Mouse (Mus musculus): ENCODE data around the gene Ccdc34.
"Not testable (repeated sequence)": the region's sequence is repeated elsewhere in the genome, so short reads cannot be mapped to it uniquely, and the experiment has no call there.

The Ccdc34 gene

GRCm38 (mm10) chr2:110085701-110086143 lies 68.1 kb downstream of the Ccdc34 start:
- DNase-seq: peak; percentile 39

GRCm38 (mm10) chr2:110114133-110114532 lies 96.5 kb downstream of the Ccdc34 start:
- DNase-seq: no peak

- DNase-seq: no peak
Observed at GRCm38 (mm10) chr2:110129396-110129795, 111.8 kb downstream of the Ccdc34 start.

GRCm38 (mm10) chr2:110131573-110131972 lies 114.0 kb downstream of the Ccdc34 start:
- DNase-seq: no peak

- no peak for DNase-seq
Observed at GRCm38 (mm10) chr2:110133356-110134115, 115.9 kb downstream of the Ccdc34 start.

- DNase-seq: no peak
Observed at GRCm38 (mm10) chr2:110134765-110135594, 117.4 kb downstream of the Ccdc34 start.

- no peak for DNase-seq
Observed at GRCm38 (mm10) chr2:110137291-110137690, 119.7 kb downstream of the Ccdc34 start.

- no peak for DNase-seq
Observed at GRCm38 (mm10) chr2:110138096-110138495, 120.5 kb downstream of the Ccdc34 start.

GRCm38 (mm10) chr2:110147980-110148379 lies 130.4 kb downstream of the Ccdc34 start:
- not testable (repeated sequence) for DNase-seq

GRCm38 (mm10) chr2:110149246-110149645 lies 131.6 kb downstream of the Ccdc34 start:
- DNase-seq: no peak

GRCm38 (mm10) chr2:110156321-110156720 lies 138.7 kb downstream of the Ccdc34 start:
- no peak for DNase-seq

GRCm38 (mm10) chr2:110165003-110165402 lies 147.4 kb downstream of the Ccdc34 start:
- no peak for DNase-seq

- no peak for DNase-seq
Observed at GRCm38 (mm10) chr2:110167694-110168093, 150.1 kb downstream of the Ccdc34 start.

GRCm38 (mm10) chr2:110168361-110168760 lies 150.7 kb downstream of the Ccdc34 start:
- DNase-seq: no peak

- no peak for DNase-seq
Observed at GRCm38 (mm10) chr2:110172456-110172855, 154.8 kb downstream of the Ccdc34 start.

GRCm38 (mm10) chr2:110173818-110174247 lies 156.2 kb downstream of the Ccdc34 start:
- no peak for DNase-seq

- no peak for DNase-seq
Observed at GRCm38 (mm10) chr2:110176761-110177400, 159.3 kb downstream of the Ccdc34 start.

GRCm38 (mm10) chr2:110177406-110177805 lies 159.8 kb downstream of the Ccdc34 start:
- DNase-seq: no peak

- peak; percentile 88 for DNase-seq
Observed at GRCm38 (mm10) chr2:110177879-110178278, 160.3 kb downstream of the Ccdc34 start.

- peak; percentile 56 for DNase-seq
Observed at GRCm38 (mm10) chr2:110179669-110180315, 162.2 kb downstream of the Ccdc34 start.

- DNase-seq: peak; percentile 35
Observed at GRCm38 (mm10) chr2:110180316-110180670, 162.7 kb downstream of the Ccdc34 start.

- DNase-seq: no peak
Observed at GRCm38 (mm10) chr2:110181666-110182065, 164.0 kb downstream of the Ccdc34 start.

GRCm38 (mm10) chr2:110182248-110182647 lies 164.6 kb downstream of the Ccdc34 start:
- peak; percentile 89 for DNase-seq

All from kidney, postnatal 14 days (tissue).